Mouse (Mus musculus): Measurements from ENCODE around the gene Gm47283. TPM values are rescaled to one million over a fixed set of nuclear protein-coding genes. Genes with fewer than 3 reads are reported as not detected.
"Not testable (repeated sequence)": the region's sequence is repeated elsewhere in the genome, so short reads cannot be mapped to it uniquely, and the experiment has no call there.

Gene Gm47283
- total RNA-seq (2021), result not detected

DNA sequence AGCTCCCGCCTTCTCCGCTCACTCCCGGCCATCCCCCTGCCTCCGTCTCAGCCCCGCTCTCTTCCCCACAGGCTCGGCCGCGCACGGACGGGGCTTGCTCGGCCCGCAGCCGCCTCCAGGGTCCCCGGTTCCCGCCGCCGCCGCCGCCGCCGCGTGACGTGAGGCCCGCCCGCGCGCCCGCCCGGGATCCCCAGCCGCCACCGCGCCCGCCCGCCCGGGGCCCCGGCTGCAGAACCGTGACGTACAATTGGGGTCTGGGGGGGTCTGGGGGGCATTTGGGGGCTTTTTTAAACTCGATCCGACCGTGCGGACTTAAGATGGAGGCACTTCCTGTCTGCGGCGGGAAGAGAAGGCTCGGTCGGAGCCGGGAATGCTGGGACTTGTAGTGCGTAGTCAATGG is at the start of gene Gm47283:
Gene Gm47283, plus strand, starts transcription at position 301 of the 400 bp plus-strand sequence.
- intact Hi-C loops (cut with DNase I), result not testable (repeated sequence)

DNA sequence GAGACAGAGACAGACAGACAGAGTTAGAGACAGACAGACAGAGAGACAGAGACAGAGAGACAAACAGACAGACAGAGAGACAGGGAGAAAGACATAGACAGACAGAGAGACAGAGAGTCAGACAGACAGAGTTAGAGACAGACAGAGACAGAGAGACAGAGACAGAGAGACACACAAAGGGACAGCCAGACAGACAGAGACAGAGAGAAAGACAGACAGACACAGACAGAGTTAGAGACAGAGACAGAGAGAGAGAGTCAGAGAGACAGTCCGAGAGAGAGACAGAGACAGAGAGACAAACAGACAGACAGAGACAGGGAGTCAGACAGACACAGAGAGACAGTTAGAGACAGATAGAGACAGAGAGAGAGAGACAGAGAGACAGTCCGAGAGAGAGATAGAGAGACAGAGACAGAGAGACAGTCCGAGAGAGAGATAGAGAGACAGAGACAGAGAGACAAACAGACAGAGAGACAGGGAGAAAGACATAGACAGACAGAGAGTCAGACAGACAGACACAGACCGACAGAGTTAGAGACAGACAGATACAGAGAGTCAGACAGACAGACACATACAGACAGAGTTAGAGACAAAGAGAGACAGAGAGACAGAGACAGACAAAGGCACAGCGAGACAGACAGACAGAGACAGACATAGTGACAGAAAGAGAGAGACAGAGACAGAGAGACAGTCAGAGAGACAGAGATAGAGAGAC is 49.2 kb upstream of the Gm47283 start:
- intact Hi-C loops (cut with DNase I); DNase-seq: not testable (repeated sequence)

More for the DNA sequence above, at the start of gene Gm47283:
- not testable (repeated sequence) for DNase-seq

DNA sequence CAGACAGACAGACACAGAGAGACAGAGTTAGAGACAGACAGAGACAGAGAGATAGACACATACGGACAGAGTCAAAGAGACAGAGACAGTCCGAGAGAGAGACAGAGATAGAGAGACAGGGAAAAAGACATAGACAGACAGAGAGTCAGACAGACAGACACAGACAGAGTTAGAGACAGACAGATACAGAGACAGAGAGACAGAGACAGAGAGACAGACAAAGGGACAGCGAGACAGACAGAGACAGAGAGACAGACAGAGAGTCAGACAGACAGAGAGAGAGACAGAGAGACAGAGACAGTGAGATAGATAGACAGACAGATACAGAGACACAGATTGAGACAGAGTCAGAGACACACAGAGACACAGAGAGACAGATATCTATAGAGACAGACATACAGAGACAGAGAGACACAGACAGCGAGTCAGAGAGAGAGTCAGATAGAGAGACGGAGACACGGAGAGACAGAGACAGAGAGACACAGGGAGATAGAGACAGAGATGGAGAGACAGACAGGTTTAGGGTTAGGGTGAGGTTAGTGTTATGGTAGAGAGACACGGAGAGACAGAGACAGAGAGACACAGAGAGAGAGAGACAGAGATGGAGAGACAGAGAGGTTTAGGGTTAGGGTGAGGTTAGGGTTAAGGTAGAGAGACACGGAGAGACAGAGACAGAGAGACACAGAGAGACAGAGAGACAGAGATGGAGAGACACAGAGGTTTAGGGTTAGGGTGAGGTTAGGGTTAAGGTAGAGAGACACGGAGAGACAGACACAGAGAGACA is 48.1 kb upstream of the Gm47283 start:
- intact Hi-C loops (cut with DNase I); DNase-seq: not testable (repeated sequence)

DNA sequence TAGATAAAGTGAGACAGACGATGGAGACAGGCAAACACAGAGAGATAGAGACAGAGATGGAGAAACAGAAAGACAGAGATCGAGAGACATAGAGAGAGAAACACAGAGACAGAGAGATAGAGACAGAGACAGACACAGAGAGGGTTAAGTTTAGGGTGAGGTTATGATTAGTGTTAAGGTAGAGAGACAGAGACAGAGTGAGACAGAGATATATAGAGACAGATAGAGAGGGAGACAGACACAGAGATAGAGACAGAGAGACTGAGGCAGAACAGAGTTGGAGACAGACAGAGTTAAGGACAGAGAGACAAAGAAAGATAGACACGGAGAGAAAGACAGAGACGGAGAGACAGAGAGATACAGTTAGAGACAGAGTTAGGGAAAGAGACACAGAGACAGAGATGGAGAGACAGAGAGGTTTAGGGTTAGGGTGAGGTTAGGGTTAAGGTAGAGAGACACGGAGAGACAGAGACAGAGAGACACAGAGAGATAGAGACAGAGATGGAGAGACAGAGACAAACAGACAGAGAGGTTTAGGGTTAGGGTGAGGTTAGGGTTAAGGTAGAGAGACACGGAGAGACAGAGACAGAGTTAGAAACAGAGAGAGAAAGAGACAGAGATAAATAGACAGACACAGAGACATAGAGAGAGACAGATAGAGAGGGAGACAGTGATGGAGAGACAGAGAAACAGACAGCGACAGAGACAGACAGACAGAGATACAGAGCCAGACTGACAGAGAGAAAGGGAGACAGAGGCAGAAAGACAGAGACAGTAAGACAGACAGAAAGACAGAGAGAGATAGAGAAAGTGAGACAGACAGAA is 46.7 kb upstream of the Gm47283 start:
- DNase-seq, result no peak
- intact Hi-C loops (cut with DNase I), result no loop called here

DNA sequence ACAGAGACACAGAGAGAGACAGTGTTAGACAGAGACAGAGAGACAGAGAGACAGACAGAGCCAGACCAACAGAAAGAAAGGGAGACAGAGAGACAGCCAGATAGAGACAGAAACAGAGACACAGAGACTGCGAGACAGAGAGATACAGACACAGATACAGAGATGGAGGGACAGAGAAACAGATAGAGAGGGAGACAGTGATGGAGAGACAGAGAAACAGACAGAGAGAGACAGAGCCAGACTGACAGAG is 46.2 kb upstream of the Gm47283 start:
- DNase-seq, result no peak
- intact Hi-C loops (cut with DNase I), result no loop called here

DNA sequence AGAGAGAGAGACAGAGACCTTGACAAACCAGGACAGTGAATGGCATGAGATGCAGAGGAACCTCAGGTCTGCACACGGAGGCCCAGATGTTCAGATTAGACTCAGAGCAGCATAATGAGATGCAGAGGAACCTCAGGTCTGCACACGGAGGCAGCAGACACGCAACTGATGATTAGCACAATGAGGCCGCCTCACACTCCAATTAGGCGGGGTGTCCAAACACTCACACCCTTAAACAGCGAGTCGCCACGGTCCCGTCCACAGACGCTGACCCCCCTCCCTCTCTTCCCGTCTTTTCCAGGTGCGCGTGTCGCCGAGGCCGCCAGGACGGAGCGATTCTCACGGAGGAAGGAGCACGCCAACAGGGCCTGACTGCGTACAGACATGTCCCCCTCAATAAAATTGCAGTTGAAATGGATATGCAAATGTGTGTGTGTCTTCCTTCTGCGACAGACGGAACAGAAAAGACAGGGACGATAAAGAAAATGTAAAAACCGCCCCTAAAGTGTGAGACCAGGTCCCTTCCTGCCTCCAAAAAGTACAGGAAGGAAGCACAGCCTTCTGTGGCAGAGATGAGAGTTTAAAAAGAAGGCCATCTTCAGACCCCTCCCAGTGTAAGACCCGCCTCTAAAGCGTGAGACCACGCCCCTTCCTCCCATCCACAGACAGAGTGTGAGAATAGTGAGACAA is 45.6 kb upstream of the Gm47283 start:
- intact Hi-C loops (cut with DNase I), result not testable (repeated sequence)
- DNase-seq, result peak; percentile 51

DNA sequence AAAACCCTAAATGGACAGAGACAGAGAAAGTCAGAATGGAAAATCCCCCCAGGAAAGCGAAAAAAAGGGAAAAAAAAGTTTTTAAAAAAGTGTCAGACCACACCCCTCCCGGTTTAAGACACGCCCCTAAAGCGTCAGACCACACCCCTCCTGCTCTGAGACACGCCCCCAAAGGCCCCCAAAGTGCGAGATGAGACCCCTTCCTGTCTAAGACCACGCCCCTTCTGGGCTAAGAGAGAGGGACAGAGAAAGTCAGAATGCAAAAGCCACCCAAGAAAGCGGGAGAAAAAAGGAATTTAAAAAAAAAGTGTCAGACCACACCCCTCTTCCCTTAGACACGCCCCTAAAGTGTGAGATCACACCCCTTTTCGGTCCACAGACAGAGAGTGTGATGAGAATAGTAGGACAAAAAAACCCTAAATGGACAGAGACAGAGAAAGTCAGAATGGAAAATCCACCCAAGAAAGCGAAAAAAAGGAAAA is 45.0 kb upstream of the Gm47283 start:
- DNase-seq, result peak; percentile 57
- intact Hi-C loops (cut with DNase I), result not testable (repeated sequence)

DNA sequence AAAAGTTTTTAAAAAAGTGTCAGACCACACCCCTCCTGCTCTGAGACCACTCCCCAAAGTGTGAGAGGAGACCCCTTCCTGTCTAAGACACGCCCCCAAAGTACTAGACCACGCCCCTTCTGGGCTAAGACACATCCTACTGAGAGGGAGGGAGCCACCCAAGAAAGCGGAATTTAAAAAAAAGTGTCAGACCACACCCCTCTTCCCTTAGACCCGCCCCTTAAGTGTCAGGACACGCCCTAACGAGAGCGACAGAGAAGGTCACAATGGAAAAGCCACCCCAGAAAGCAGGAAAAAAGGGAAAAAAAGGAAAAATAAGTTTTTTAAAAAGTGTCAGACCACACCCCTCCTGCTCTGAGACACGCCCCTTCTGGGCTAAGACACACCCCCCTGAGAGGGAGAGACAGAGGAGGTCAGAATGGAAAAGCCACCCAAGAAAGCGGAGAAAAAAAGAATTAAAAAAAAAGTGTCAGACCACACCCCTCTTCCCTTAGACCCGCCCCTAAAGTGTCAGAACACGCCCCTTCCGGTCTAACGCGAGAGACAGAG is 44.5 kb upstream of the Gm47283 start:
- intact Hi-C loops (cut with DNase I), result no loop called here
- DNase-seq, result peak; percentile 64

DNA sequence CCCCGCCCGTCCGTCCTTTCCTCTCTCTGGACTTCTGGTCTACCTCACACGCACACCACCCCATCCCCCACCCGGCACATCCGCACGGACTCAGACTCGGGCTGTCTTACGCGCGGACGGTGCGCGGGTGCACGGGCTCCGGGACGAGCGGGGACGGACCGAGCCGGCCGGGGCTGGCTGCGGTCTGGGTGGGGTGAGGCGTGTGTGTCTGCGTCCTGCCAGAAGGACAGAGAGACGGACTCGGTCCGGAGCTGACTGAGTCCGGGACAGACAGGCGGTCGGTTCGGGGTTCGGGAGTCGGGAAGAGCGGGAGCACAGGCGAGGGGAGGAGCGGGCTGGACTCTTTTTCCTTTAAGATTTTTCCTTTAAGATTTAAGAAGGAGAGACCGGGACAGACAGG is 43.5 kb upstream of the Gm47283 start:
- intact Hi-C loops (cut with DNase I), result not testable (repeated sequence)
- DNase-seq, result peak; percentile 41

DNA sequence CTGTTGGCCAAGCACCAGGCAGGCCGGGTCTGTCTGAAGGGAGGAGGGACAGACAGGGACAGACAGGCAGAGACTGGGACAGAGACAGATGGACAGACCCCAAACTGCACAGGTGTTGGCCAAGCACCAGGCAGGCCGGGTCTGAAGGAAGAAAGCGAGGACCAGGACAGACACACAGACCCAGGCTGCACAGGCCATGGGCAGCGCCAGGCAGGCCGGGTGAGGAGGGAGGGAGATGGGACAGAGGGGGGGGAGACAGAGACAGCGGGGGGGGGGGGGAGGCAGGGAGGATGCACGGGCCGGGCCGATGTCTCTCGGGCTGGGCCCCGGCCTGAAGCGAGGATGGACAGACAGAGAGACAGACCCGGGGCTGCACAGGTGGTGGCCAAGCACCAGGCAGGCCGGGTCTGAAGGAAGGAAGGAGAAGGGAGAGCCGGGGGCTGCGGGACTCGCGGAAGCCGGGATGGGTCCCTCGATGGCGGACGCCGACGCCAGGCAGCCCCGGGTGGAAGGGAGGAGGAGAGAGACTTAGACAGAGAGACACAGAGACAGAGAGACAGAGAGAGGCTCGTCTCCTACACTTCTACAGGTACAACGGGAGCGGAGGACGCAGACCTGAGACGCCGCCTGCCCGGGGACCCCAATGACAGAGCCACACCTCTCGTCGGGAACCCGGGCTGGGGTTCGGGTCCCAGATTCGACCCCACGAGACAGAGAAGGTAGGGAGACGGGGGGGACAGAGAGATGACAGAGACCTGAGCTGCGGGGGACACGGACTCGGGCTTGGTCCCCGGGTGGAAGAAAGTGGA is 42.9 kb upstream of the Gm47283 start:
- intact Hi-C loops (cut with DNase I), result not testable (repeated sequence)
- peak; percentile 71 for DNase-seq

DNA sequence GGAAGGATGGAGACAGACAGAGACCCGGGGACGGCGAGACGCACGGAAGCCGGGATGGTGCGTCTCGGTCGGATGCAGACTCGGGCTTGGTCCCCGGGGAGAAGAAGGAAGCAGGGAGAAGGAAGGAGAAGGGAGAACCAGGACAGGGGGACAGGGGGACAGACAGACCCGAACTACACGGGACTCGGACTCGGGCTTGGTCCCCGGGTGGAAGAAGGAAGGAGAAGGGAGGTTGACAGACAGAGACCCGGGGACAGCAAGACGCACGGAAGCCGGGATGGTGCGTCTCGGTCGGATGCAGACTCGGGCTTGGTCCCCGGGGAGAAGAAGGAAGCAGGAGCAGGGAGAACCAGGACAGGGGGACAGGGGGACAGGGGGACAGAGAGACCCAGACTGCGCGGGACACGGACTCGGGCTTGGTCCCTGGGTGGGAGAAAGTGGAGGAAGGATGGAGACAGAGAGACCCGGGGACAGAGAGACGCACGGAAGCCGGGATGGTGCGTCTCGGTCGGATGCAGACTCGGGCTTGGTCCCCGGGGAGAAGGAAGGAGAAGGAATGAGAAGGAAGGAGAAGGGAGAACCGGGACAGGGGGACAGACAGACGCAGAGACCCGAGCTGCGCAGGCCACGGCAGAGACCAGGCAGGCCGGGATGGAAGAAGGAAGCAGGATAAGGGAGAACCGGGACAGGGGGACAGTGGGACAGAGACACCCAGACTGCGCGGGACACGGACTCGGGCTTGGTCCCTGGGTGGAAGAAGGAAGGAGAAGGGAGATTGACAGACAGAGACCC is 42.1 kb upstream of the Gm47283 start:
- intact Hi-C loops (cut with DNase I), result not testable (repeated sequence)
- peak; percentile 47 for DNase-seq

DNA sequence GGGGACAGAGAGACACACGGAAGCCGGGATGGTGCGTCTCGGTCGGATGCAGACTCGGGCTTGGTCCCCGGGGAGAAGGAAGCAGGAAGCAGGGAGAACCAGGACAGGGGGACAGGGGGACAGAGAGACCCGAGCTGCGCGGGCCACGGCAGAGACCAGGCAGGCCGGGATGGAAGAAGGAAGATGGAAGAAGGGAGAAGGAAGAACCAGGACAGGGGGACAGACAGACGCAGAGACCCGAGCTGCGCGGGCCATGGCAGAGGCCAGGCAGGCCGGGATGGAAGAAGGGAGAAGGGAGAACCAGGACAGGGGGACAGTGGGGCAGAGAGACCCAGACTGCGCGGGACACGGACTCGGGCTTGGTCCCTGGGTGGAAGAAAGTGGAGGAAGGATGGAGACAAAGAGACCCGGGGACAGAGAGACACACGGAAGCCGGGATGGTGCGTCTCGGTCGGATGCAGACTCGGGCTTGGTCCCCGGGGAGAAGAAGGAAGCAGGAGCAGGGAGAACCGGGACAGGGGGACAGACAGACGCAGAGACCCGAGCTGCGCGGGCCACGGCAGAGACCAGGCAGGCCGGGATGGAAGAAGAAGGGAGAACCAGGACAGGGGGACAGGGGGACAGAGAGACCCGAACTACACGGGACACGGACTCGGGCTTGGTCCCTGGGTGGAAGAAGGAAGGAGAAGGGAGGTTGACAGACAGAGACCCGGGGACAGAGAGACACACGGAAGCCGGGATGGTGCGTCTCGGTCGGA is 41.3 kb upstream of the Gm47283 start:
- intact Hi-C loops (cut with DNase I), result not testable (repeated sequence)

DNA sequence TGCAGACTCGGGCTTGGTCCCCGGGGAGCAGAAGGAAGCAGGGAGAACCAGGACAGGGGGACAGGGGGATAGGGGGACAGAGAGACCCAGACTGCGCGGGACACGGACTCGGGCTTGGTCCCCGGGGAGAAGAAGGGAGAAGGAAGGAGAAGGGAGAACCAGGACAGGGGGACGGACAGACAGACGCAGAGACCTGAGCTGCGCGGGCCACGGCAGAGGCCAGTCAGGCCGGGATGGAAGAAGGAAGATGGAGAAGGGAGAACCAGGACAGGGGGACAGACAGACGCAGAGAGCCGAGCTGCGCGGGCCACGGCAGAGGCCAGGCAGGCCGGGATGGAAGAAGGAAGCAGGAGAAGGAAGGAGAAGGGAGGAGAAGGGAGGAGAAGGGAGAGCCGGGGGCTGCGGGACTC is 40.7 kb upstream of the Gm47283 start:
- intact Hi-C loops (cut with DNase I), result no loop called here
- peak; percentile 24 for DNase-seq

More for the DNA sequence above, 41.3 kb upstream of the Gm47283 start:
- peak; percentile 34 for DNase-seq

DNA sequence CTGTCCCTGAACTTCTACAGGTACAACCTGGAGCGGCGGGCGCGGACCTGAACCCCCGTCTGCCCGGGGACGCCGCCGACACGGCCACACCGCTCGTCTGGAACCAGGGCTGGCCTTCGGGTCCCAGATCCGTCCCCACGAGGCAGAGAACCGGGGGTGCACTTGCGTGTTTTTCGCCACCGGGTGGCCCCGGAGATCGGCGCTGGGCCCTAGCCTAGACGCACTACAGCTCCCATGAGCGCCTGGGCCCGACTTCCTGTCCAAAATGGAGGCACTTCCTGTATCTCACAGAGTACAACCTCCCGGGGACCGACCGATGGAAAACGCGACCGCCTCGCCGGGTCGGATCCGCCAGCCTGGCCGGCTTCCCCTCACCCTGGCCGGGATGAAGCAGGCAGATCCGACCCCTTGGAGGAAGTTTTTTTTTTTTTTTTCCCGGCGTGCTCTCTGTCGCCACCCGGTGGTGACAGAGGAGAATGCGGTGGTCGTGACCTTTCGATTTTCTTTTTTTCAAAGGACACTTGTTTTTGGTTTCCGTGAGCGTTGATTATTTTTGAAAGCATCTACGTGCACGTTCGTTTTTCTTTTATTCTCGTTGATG is 40.1 kb upstream of the Gm47283 start:
- intact Hi-C loops (cut with DNase I), result not testable (repeated sequence)
- DNase-seq, result peak; percentile 88

DNA sequence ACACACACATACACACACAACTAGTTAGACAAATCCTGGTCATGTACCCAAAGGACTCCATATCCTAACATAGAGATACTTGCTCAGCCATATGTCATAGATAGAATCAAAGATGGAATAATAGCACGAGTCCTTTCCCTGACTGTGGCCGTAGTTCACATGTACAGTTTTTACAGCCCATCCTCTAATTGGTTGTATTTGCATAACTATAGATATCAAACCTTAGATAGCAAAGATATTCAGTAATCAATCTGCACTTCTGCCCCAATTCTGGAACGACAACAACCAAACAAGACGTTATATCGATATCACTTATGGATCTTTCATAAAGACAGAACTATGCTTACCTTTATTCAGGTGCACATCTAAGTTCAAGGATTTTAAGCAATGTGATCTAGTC is 39.3 kb upstream of the Gm47283 start:
- intact Hi-C loops (cut with DNase I); DNase-seq: not testable (repeated sequence)

DNA sequence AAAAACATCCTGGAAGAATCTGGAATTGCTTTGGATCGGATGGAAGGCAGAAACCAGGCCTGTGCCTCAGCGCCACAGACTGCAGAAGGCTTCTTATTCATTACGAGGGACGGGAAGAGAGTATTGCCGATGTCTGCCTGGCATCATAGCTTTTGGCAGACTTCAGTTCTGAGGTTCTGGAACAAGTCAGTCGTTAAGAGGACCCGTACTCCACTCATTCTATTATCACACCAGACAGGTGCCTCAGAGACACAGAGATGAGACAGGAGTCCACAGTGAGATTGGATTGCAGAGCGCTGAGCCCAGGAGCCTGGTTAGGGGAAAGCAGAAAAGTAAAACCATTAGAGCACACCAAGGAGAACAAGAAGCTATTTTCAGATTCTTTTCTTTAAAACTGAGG is 29.8 kb upstream of the Gm47283 start, which contains the start of gene Gm21860:
Gene Gm21860, minus strand, starts transcription at position 101 of the 400 bp plus-strand sequence.
- intact Hi-C loops (cut with DNase I); DNase-seq: not testable (repeated sequence)

DNA sequence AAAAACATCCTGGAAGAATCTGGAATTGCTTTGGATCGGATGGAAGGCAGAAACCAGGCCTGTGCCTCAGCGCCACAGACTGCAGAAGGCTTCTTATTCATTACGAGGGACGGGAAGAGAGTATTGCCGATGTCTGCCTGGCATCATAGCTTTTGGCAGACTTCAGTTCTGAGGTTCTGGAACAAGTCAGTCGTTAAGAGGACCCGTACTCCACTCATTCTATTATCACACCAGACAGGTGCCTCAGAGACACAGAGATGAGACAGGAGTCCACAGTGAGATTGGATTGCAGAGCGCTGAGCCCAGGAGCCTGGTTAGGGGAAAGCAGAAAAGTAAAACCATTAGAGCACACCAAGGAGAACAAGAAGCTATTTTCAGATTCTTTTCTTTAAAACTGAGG is 54.5 kb downstream of the Gm47283 start, which contains the start of gene Gm21748:
Gene Gm21748, minus strand, starts transcription at position 101 of the 400 bp plus-strand sequence.
- intact Hi-C loops (cut with DNase I); DNase-seq: not testable (repeated sequence)
